In genomic region chr1:22245748-22246147, GRCm38 (mm10) we compare ENCODE assay signal across 17 mouse cellular contexts.
"Had no signal": no experiment of that assay in that cellular context is flagged by ENCODE, and none has a peak within 500 bp of the region (broad histone marks: within the 10 kb centered on the region; RNA-seq: fewer than 3 reads in every experiment).

No protein-coding gene starts in this region.

- ATAC-seq: hindbrain, embryonic 16.5 days; inflammation-experienced regulatory T-cells, adult 6 months; intestine, embryonic 15.5 days; intestine, postnatal 0 days had no signal

- DNase-seq: gastrocnemius, adult 2 months; gastrocnemius, postnatal 10 days; gastrocnemius, postnatal 25 days; heart, adult 18-20 months; heart, postnatal 10 days; heart, postnatal 4 days; kidney, adult 18-20 months; kidney, adult 8-10 months; kidney, postnatal 10 days; kidney, postnatal 25 days; kidney, postnatal 4 days; liver; liver, embryonic 13.5 days had no signal
